ENCODE assay signal across 13 mouse cellular contexts in the genomic region with DNA sequence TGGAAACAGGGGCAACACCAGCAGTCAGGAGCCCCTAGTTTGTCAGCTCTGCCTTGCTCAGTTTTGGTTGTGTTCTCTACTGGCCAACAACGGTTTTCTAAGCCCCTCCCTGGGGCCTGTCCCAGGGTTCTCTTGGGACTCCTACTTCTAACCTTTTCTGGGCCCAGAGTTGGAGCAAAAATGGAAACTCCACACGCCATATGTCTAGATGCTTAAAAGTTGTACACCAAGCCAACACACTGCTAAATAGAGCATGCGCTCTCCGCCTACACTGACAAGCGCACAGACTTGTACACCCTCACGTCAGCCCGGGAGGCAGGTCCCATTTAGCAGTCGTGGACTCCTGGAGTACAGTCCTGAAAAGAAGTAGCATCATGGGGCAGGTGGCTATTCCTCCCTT. TPM values are rescaled to one million over a fixed set of nuclear protein-coding genes. Genes with fewer than 3 reads are reported as not detected.
A peak's percentile ranks its signal among the peaks of the same experiment; 100 is the strongest.
DNase-seq lines count a peak whose midpoint lies in the region.
"Had no signal": no experiment of that assay in that cellular context is flagged by ENCODE, and none has a peak within 500 bp of the region (broad histone marks: within the 10 kb centered on the region; RNA-seq: fewer than 3 reads in every experiment).

No protein-coding gene starts in this region.

- DNase-seq in layer of hippocampus, adult 11-12 months (ENCODE audit: low spot score) = peak; percentile 70
- DNase-seq in layer of hippocampus, postnatal 10 days (ENCODE audit: low spot score in 2 of 2) = no peak
- DNase-seq in frontal cortex, postnatal 36 days (ENCODE audit: low spot score in 2 of 2) = peak; percentile 70 to 85
- peak; percentile 59 to 83 for DNase-seq in left cerebral cortex, adult 9 months (ENCODE audit: low spot score in 2 of 2)
- DNase-seq in right cerebral cortex, postnatal 36 days (ENCODE audit: low spot score in 2 of 2) = peak; percentile 65 to 88
- no peak for DNase-seq in gastrocnemius, postnatal 25 days
- no peak for DNase-seq in heart, adult 8-10 months (ENCODE audit: low spot score)
- DNase-seq: adrenal gland, postnatal 10 days; cerebellum, adult 18-20 months; gastrocnemius, postnatal 14 days; heart, postnatal 10 days; kidney, postnatal 10 days; thymus, postnatal 25 days had no signal

RNA-seq across cellular contexts. Expression of a gene that starts 20.9 kb away (rescaled TPM):
- total RNA-seq in layer of hippocampus, postnatal 10 days (2021) = 1 to 10 TPM; 1.2 to 1.9 TPM
- total RNA-seq in gastrocnemius, postnatal 25 days (2021) = under 1 TPM; 0.15 to 0.32 TPM
- under 1 TPM in 1 of 4 experiments, not detected in 3; 0.27 TPM for total RNA-seq in heart, adult 8-10 months (2022)

RNA-seq across cellular contexts. Expression of a gene that starts 45.4 kb away (rescaled TPM):
- 100 to 1,000 TPM; 100 to 104 TPM for total RNA-seq in layer of hippocampus, postnatal 10 days (2021)
- 1 to 10 TPM; 8.8 to 9.8 TPM for total RNA-seq in gastrocnemius, postnatal 25 days (2021)
- total RNA-seq in heart, adult 8-10 months (2022) = 10 to 100 TPM; 20.4 to 24.8 (median 24.5) TPM

Comparison
In these comparisons a context has a peak if more than half of its experiments do, and no peak if none do; other contexts are left out.
1. DNase-seq: peak in layer of hippocampus, adult 11-12 months (single experiment), frontal cortex, postnatal 36 days (2 of 2), left cerebral cortex, adult 9 months (2 of 2) and right cerebral cortex, postnatal 36 days (2 of 2); none in layer of hippocampus, postnatal 10 days (0 of 2), gastrocnemius, postnatal 25 days (single experiment) and heart, adult 8-10 months (single experiment).